Mouse (Mus musculus): ENCODE data around the gene Bola1. TPM values are rescaled to one million over a fixed set of nuclear protein-coding genes. Genes with fewer than 3 reads are reported as not detected.
"Not testable (repeated sequence)": the region's sequence is repeated elsewhere in the genome, so short reads cannot be mapped to it uniquely, and the experiment has no call there.

The Bola1 gene
- total RNA-seq, 2 experiments from 2014 or later = 18.2 to 19.4 TPM

- no peak for DNase-seq (ENCODE audit: low spot score in 2 of 2)
These were observed 37.8 kb downstream of the Bola1 start for GRCm38 (mm10) chr3:96181510-96182381.

DNA sequence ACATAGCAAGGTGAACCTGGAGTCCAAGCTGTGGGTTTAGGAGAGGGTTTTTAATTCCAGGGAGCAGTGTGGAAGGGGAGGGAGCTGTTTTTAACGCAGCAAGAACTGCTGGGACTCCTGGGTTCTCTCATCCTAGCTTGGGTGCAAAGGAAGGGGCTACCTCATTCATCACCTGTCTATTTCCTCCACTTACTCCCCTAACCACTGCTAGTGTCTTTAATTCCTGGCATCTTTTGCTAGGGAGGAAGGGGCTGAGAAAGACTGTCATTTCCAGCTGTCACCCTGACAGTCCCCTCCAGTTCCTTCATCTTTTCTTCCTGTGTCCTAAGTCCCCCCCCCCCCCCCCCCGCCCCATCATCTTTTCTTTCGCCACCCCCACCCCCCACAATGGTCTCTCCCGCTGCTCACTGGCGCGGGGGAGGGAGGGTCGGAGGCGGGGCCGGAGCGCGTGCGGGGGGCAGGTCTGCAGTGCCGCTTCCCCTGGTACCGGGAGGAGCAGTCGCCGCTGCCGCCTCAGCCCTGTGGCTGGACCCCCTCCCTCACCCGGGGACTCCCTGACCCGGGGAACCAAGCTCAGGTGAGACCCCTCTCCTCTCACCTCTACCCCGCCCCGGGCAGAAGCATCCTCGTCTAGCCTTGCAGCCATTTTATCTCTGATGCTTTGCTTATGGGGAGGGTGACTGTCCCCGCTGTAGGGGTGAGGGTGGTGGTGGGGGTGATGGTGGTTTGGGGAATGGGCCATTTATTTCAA is 38.6 kb downstream of the Bola1 start, which contains the start of gene Sv2a:
Gene Sv2a, plus strand, starts transcription at position 425 of the 751 bp plus-strand sequence.
- DNase-seq (ENCODE audit: low spot score in 2 of 2) = peak; percentile 64 to 74

DNA sequence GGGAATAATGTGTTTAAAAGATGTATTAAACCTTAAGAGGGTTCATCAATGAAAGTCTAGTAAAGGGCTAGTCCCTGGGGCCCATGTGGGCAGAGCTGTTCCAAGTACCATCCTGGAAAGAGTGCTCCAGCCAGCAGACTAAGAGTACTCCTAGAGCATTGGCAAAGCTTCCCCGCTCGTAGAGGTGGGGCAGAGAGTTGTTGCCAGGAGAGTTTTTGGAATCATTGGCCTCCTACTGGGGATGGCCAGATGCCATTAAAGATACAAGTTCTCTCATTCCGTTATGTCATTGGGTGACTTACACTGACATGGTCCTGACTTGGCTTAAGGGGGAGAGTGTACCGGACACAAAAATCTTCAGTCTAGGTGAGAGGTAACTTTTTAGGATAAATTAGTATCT is 40.0 kb downstream of the Bola1 start:
- no peak for DNase-seq (ENCODE audit: low spot score in 2 of 2)

DNA sequence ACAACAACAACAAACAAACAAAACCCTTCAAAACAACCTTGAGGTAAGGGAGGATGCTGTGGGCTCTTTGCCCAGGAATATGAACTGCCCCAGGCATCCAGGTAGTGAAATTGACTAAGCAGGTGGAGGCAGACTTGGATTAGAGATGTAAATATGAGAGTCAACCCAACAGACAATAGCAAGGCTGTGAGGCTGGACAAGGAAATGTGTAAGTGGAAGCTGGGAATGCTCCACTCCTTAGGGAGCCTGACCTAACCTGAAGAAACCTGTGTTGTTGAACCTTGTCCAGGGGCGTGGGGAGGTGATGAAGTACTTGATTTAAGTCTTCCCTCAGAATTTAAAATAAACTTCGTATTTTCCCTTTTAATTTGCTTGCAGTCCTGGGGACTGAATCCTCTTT is 40.6 kb downstream of the Bola1 start:
- no peak for DNase-seq (ENCODE audit: low spot score in 2 of 2)

GRCm38 (mm10) chr3:96178427-96178826 is 41.1 kb downstream of the Bola1 start:
- no peak for DNase-seq (ENCODE audit: low spot score in 2 of 2)

GRCm38 (mm10) chr3:96175251-96175650 is 44.3 kb downstream of the Bola1 start:
- DNase-seq (ENCODE audit: low spot score in 2 of 2) = no peak

DNA sequence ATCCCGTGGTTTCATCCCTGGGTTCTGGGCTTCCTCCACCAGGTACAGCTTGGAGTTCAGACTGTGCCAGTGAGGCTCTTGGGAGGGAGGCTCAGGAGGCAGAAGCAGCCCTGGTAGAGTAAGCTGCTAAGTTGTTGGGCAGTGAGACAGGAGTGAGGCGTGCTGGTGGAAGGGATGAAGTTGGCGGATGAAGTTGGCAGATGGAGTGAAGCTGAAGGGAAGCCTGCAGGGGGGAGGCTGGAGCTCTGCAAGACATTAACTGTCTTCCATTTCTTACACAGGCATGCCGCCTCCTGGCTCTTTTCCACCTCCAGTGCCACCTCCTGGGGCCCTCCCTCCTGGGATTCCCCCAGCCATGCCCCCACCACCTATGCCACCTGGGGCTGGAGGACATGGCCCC is 45.5 kb downstream of the Bola1 start:
- not testable (repeated sequence) for DNase-seq (ENCODE audit: low spot score in 2 of 2)

DNA sequence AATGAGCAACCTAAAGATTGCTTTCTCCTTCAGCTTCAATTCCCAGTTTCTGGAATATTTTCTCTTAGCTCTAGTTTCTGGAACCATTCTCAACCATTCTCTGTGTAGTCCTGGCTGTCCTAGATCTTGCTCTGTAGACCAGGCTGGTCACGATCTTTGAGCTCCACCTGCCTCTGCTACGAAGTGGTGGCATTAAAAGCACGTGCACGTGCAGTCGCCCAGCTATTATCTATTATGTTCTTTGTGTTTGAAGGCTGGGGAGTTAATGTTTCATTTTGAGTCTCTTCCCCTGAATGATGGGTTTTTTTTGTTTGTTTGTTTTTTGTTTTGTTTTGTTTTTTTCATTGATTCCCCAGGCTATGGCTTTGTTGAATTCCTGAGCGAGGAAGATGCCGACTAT is 46.3 kb downstream of the Bola1 start:
- DNase-seq (ENCODE audit: low spot score in 2 of 2) = no peak

GRCm38 (mm10) chr3:96172197-96173178 is 47.0 kb downstream of the Bola1 start, which contains the start of gene Sf3b4:
Sf3b4 (plus strand) TSS chr3:96172332.
- DNase-seq (ENCODE audit: low spot score in 2 of 2) = peak; percentile 72 to 89

- DNase-seq (ENCODE audit: low spot score in 2 of 2) = peak in 1 of 2 experiments; percentile 45
These were observed 47.8 kb downstream of the Bola1 start for GRCm38 (mm10) chr3:96171583-96172196.

DNA sequence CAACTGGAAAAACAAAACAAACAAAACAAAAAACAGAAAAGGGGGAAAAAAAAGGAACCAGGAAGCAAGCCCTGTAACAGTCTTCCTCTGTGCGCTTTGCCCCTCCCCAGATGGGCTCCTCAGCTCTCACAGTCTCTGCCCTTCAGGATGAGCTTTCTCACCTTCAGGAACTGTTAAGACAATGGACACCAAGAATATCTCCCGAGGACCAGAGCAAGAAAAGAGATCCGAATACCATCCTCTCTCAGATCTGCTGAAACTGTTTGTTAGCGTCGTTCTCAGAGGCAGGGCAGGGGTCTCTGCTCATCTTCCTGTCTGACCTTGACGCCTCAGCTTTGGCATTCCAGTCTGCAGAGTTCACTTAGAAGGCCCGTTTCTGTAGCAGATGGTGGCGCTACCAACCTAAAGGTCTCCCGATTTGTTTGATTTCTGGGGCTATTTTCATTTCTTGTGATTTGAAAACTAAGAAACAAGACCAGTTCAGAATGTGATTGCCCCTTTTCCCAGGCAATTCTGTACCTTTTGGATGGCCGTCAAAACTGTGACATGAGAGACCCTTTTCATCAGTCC is 48.4 kb downstream of the Bola1 start:
- DNase-seq (ENCODE audit: low spot score in 2 of 2) = no peak

GRCm38 (mm10) chr3:96170276-96170675 is 49.2 kb downstream of the Bola1 start:
- no peak for DNase-seq (ENCODE audit: low spot score in 2 of 2)

GRCm38 (mm10) chr3:96168466-96169158 is 50.9 kb downstream of the Bola1 start:
- DNase-seq (ENCODE audit: low spot score in 2 of 2) = no peak

DNA sequence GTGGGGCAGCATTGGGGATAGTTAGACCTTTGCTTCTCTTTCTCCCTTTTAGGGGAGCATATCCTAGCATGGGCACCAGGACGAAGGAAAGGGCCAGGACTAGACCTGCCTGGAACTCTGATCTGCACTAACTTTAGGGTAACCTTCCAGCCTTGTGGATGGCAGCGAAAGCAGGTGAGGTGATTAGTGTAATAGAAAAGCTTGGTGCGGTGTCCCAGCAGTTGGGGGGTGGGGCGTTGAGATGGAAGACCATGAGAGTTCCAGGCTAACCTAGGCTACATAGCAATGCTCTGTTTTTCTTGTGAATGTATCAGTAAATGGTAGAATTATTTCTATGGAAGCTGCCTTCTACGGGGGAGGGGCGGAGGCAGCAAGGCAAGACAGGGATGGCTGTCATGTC is 56.5 kb downstream of the Bola1 start:
- DNase-seq (ENCODE audit: low spot score in 2 of 2) = no peak

DNA sequence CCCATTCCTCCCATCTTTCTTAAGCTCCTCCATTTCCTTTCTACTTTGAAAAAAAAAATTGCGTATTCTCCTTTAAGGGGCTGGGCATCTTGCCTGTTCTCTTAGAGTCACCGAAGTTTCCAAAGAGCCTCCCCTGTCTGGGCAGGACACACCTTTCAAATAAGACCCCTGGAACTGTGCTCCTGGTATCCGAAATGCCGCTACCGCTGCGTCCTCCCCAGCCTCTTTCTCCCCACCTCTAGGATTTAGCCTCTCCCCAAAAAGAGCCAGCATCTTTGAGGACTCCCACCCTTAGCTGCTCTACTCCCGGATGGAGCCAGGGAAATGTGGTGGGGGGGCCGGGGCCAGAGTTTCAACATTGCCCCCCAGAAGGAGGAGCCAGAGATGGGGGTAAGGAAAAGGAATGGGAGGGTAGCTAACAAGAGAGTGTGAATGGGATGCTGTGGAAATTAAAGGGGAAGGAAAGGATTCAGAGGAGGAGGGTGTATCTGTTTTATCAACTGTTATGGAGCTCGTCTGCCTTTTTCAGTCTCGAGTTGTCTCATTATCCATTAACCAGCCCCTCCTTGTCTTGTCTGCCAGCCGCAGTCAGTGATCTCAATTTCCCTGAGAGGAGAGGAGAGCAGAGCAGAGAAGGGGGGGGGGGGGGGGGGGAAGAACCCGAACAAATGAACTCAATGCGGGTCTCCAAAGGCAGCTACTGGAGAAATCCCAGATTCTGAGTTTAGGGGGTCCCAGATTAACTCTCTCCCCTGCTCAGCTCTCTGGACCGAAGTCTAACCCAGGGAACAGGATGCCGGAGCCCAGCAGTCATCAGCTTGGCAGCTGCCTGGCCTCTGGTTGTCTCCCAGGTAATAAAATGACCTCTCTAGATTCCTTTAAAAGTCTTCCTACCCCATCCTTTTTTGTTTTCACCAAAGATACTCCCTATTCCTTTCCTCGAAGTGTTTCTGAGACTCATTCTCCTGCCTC is 57.4 kb downstream of the Bola1 start, which contains the start of gene Mtmr11:
Gene Mtmr11, plus strand, starts transcription at position 136 of the 972 bp plus-strand sequence.
- DNase-seq (ENCODE audit: low spot score in 2 of 2) = no peak

DNA sequence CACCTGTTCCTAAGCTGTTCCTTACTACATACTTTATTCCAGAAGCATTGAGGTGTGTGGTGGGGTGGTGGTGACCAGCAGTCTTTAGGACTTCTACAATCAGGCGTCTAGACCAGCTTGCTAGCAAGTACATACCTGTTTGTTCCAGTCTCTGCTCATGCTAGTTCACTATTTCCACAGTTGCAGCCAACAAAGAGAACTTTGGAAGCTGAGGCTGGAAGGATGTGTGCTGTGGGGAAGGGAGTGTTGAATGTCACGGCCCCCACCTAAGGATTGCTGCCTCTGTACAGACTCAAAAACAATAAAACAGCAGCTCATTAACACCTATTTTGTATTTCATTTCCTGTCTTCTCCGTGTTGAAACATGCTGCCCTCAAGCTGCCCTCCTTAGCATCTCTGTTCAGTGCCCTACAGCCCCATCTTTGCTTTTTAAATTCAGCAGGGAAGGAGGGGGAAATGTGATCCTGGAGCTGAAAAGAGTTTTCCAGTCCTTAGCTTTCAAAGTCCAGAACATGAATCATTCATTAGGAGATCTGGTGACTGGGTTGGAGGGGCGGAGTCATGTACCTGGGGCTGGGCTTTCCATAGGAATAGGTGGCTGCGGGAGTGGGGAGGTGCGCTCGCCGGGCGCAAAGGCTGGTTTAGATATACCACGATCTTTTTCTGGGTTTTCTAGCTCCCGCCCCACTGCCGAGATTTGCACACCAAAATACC is 58.5 kb downstream of the Bola1 start:
- peak in 1 of 2 experiments; percentile 52 for DNase-seq (ENCODE audit: low spot score in 2 of 2)

DNA sequence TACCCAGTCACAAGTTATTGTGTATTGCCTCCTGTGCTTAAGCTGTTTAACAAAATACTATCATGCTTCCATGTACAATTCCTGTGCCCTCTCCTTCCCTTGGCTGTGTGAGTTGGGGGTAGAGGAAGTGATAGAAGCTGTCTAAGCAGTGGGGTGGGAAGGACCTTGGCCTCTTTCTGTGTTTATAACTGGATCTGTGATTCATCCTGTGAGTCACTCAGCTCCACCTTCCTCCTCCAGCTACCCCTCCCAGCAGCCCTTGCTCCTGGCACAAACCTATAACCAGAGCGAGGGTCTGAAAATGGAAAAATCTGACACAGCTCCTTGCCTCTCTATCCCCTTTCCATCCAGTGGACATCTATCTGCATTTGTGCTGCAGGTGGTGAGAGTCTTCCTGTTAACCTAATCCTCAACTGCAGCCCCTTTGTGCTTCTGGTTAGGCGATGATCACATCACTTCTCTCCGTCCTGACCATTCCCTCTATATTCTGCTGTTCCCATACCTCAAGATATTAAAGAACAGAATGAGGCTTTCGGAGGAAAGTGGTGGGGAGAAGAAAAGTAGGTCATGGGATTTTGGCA is 59.2 kb downstream of the Bola1 start:
- peak; percentile 40 to 60 for DNase-seq (ENCODE audit: low spot score in 2 of 2)

Data from layer of hippocampus, adult 18-20 months (tissue).